Mouse (Mus musculus): ENCODE data around the gene Hoga1.

- TF ChIP-seq MAFK (IDR thresholded peaks at IDR 0.05; ENCODE audit: insufficient read depth, low read depth, low read length) (no peak), ZC3H11A (IDR thresholded peaks at IDR 0.05; ENCODE audit: borderline replicate concordance, low read depth, low read length) (no peak)
These were observed 29.6 kb downstream of the Hoga1 start for GRCm38 (mm10) chr19:42075051-42075450.
